Mouse (Mus musculus) megakaryocyte, embryonic 14.5 days (primary cell): ENCODE data around the gene 0610012G03Rik.

Experiments
- FLI1 ChIP-seq: IDR thresholded peaks from 2 replicates; pipeline ENCODE4 v1.6.1; 2012; ENCODE audit warnings: low read length, inconsistent platforms, mixed read lengths
- GATA1 ChIP-seq: IDR thresholded peaks from 3 replicates; pipeline ENCODE4 v1.6.1; 2012; ENCODE audit warnings: mixed read lengths, low read length, inconsistent platforms, borderline replicate concordance

DNA sequence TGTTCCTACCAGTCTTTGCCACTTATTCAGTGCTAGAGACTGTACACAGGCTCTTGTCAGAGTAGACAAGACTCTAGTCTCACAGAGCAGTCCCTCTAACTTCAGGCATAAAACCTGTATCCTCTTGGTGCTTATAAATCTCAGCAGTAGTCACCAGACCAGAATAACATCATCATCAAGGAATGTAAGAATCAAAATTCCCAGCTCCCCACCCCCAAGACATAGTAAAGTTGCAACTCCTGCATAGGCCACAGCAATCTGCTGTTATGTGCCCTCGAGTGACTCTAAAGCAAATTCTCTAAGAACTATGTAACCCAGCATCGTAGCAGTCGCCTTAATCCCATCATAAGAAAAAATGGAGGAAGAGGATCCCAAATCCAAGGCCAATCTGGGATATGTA is 31.2 kb upstream of the 0610012G03Rik start:
- TF ChIP-seq GATA1 (no peak), FLI1 (no peak)
